Mouse (Mus musculus): ENCODE measurements at regions not wholly inside any gene's neighbourhood (a gene's known extent, or its start where the extent isn't known, plus 50 kb on each side); places are given as distances from the start of the nearest gene placed in this dataset.

- TF ChIP-seq POLR2A (IDR thresholded peaks at IDR 0.05; ENCODE audit: insufficient read depth, low read length) (no peak), CTCF (IDR thresholded peaks at IDR 0.05; ENCODE audit: low read depth, low read length) (no peak), EP300 (IDR thresholded peaks at IDR 0.05; ENCODE audit: insufficient read depth, low read depth, low read length) (no peak)
Measured at GRCm38 (mm10) chr12:32307280-32308006, 71.1 kb upstream of the Ccdc71l start.
